Mouse (Mus musculus) neutrophil, adult 65 days (primary cell): Measurements from ENCODE around the gene Fam76a. TPM values are rescaled to one million over a fixed set of nuclear protein-coding genes. Genes with fewer than 3 reads are reported as not detected.

ENCODE experiments used
- total RNA-seq: library from RNA; stranded (reverse); gene quantifications from 2 replicates; pipeline ENCODE4 v1.2.4, GENCODE M21; 2023

Fam76a gene
- total RNA-seq: 28.4 and 35.9 TPM in 2 replicates

GRCm38 (mm10) chr4:132922558-132923008, at the start of gene Fam76a:
Gene Fam76a (minus strand): TSS chr4:132922558.

GRCm38 (mm10) chr4:132884064-132884843, 38.1 kb downstream of the Fam76a start, which contains the start of gene Stx12:
Gene Stx12 (minus strand): TSS chr4:132884509.

Other genes with a start within 250 kb of the Fam76a start
- 4.8 and 5.8 TPM in 2 replicates for gene Xkr8, start 190.0 kb downstream of the Fam76a start, total RNA-seq
- gene Smpdl3b, start 165.3 kb downstream of the Fam76a start, total RNA-seq: 1.1 and 1.6 TPM in 2 replicates
- gene Rpa2, start 154.2 kb downstream of the Fam76a start, total RNA-seq: 37.6 and 41.8 TPM in 2 replicates
- gene Themis2, start 126.2 kb downstream of the Fam76a start, total RNA-seq: 265 and 299 TPM in 2 replicates
- 18.8 and 20.5 TPM in 2 replicates for gene Ppp1r8, start 79.4 kb downstream of the Fam76a start, total RNA-seq
- 13.5 and 17.1 TPM in 2 replicates for gene Stx12, start 38.0 kb downstream of the Fam76a start, total RNA-seq
- 308 and 313 TPM in 2 replicates for gene Fgr, start 51.5 kb upstream of the Fam76a start, total RNA-seq
- gene Ahdc1, start 88.7 kb upstream of the Fam76a start, total RNA-seq: 4.7 and 6.3 TPM in 2 replicates
- gene Wasf2, start 207.9 kb upstream of the Fam76a start, total RNA-seq: 239 and 265 TPM in 2 replicates